Mouse (Mus musculus): ENCODE measurements around the gene Cand1. TPM values are rescaled to one million over a fixed set of nuclear protein-coding genes. Genes with fewer than 3 reads are reported as not detected.

Gene Cand1
- polyA plus RNA-seq, 1 experiment from 2014 or later, result 127 TPM

DNA sequence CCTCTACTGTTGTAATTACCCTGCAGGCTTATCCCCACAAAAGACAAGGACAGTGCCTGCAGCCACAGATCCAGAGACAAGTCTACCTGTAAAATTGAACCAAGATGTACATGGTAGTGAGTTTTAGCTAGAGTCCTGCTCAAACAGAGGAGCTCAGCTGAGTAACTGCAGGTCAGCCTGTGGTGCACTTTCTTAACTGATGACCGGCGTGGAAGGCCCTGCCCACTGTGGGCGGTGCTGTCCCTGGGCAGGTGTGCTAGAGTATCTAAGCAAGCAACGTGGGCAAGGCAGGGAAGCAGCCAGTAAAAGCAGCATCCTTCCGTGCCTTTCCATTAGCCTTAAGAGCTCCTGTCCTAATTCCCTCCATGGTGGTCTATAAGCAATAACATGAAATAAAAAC lies 34.6 kb downstream of the Cand1 start:
- DNase-seq (ENCODE audit: low spot score) (no peak), ATAC-seq (replicated peaks; ENCODE audit: insufficient number of reproducible peaks, low FRiP score, low TSS enrichment, low read depth) (no peak)
- Histone ChIP-seq H3K27me3 (ENCODE audit: control insufficient read depth, insufficient read depth, low read length) (no peaks in the 10 kb centered on the region), H3K4me2 (ENCODE audit: low read depth, low read length) (no peak overlapping the region), H3K27ac (replicated peaks; ENCODE audit: low read depth, low read length) (no peak overlapping the region), H3K4me1 (ENCODE audit: control insufficient read depth, insufficient read depth, low read length) (no peaks in the 10 kb centered on the region), H3K4me3 (ENCODE audit: low read depth, low read length) (no peak overlapping the region), H3K36me3 (replicated peaks; ENCODE audit: control insufficient read depth, insufficient read depth, low read depth, low read length) (peaks cover 13% of the 10 kb centered on the region), H3K9me3 (replicated peaks; ENCODE audit: control insufficient read depth, low read length) (no peaks in the 10 kb centered on the region), H3K9ac (replicated peaks; ENCODE audit: low read length) (no peak overlapping the region)
- WGBS, result 92% methylated on average over 5 of the region's 5 CpGs

- no peak overlapping the region for H3K27ac ChIP-seq (replicated peaks; ENCODE audit: low read depth, low read length)
- no peak for DNase-seq (ENCODE audit: low spot score)
- ATAC-seq (replicated peaks; ENCODE audit: insufficient number of reproducible peaks, low FRiP score, low TSS enrichment, low read depth), result no peak
- H3K36me3 ChIP-seq (replicated peaks; ENCODE audit: control insufficient read depth, insufficient read depth, low read depth, low read length), result peaks cover 13% of the 10 kb centered on the region
- WGBS, result 72% methylated on average over 12 of the region's 12 CpGs
- no peaks in the 10 kb centered on the region for H3K9me3 ChIP-seq (replicated peaks; ENCODE audit: control insufficient read depth, low read length)
- H3K4me1 ChIP-seq (ENCODE audit: control insufficient read depth, insufficient read depth, low read length), result no peaks in the 10 kb centered on the region
- H3K4me2 ChIP-seq (ENCODE audit: low read depth, low read length), result no peak overlapping the region
- no peak overlapping the region for H3K4me3 ChIP-seq (ENCODE audit: low read depth, low read length)
- H3K9ac ChIP-seq (replicated peaks; ENCODE audit: low read length), result no peak overlapping the region
- no peaks in the 10 kb centered on the region for H3K27me3 ChIP-seq (ENCODE audit: control insufficient read depth, insufficient read depth, low read length)
Observed at GRCm38 (mm10) chr10:119204334-119204946, 35.4 kb downstream of the Cand1 start.

- Histone ChIP-seq H3K9me3 (replicated peaks; ENCODE audit: control insufficient read depth, low read length) (no peaks in the 10 kb centered on the region), H3K27me3 (ENCODE audit: control insufficient read depth, insufficient read depth, low read length) (no peaks in the 10 kb centered on the region), H3K4me1 (ENCODE audit: control insufficient read depth, insufficient read depth, low read length) (no peaks in the 10 kb centered on the region), H3K9ac (replicated peaks; ENCODE audit: low read length) (no peak overlapping the region), H3K27ac (replicated peaks; ENCODE audit: low read depth, low read length) (no peak overlapping the region), H3K36me3 (replicated peaks; ENCODE audit: control insufficient read depth, insufficient read depth, low read depth, low read length) (peaks cover 8% of the 10 kb centered on the region; the same call in 1 of the 2 replicates), H3K4me2 (ENCODE audit: low read depth, low read length) (no peak overlapping the region), H3K4me3 (ENCODE audit: low read depth, low read length) (no peak overlapping the region)
- DNase-seq (ENCODE audit: low spot score), result no peak
- no peak for ATAC-seq (replicated peaks; ENCODE audit: insufficient number of reproducible peaks, low FRiP score, low TSS enrichment, low read depth)
- 96% methylated on average over 5 of the region's 5 CpGs for WGBS
Observed at GRCm38 (mm10) chr10:119199864-119200263, 40.0 kb downstream of the Cand1 start.

GRCm38 (mm10) chr10:119198186-119198880 lies 41.5 kb downstream of the Cand1 start:
- no peaks in the 10 kb centered on the region for H3K9me3 ChIP-seq (replicated peaks; ENCODE audit: control insufficient read depth, low read length)
- H3K27ac ChIP-seq (replicated peaks; ENCODE audit: low read depth, low read length), result no peak overlapping the region
- no peak for DNase-seq (ENCODE audit: low spot score)
- peaks cover 8% of the 10 kb centered on the region; the same call in 1 of the 2 replicates for H3K36me3 ChIP-seq (replicated peaks; ENCODE audit: control insufficient read depth, insufficient read depth, low read depth, low read length)
- peak; percentile 67; the same call in 1 of the 2 replicates for ATAC-seq (replicated peaks; ENCODE audit: insufficient number of reproducible peaks, low FRiP score, low TSS enrichment, low read depth)
- no peak overlapping the region for H3K4me2 ChIP-seq (ENCODE audit: low read depth, low read length)
- no peaks in the 10 kb centered on the region for H3K4me1 ChIP-seq (ENCODE audit: control insufficient read depth, insufficient read depth, low read length)
- no peak overlapping the region for H3K4me3 ChIP-seq (ENCODE audit: low read depth, low read length)
- 96% methylated on average over 9 of the region's 9 CpGs for WGBS
- H3K9ac ChIP-seq (replicated peaks; ENCODE audit: low read length), result no peak overlapping the region
- no peaks in the 10 kb centered on the region for H3K27me3 ChIP-seq (ENCODE audit: control insufficient read depth, insufficient read depth, low read length)

GRCm38 (mm10) chr10:119197621-119198150 lies 42.2 kb downstream of the Cand1 start:
- ATAC-seq (replicated peaks; ENCODE audit: insufficient number of reproducible peaks, low FRiP score, low TSS enrichment, low read depth) (no peak), DNase-seq (ENCODE audit: low spot score) (no peak)
- no peaks in the 10 kb centered on the region for H3K9me3 ChIP-seq (replicated peaks; ENCODE audit: control insufficient read depth, low read length)
- H3K4me3 ChIP-seq (ENCODE audit: low read depth, low read length), result no peak overlapping the region
- no peaks in the 10 kb centered on the region for H3K27me3 ChIP-seq (ENCODE audit: control insufficient read depth, insufficient read depth, low read length)
- no peak overlapping the region for H3K4me2 ChIP-seq (ENCODE audit: low read depth, low read length)
- H3K27ac ChIP-seq (replicated peaks; ENCODE audit: low read depth, low read length), result no peak overlapping the region
- 0 out of 2 replicates have a peak, but pooled peaks cover 5% of the 10 kb centered on the region for H3K36me3 ChIP-seq (replicated peaks; ENCODE audit: control insufficient read depth, insufficient read depth, low read depth, low read length)
- H3K4me1 ChIP-seq (ENCODE audit: control insufficient read depth, insufficient read depth, low read length), result no peaks in the 10 kb centered on the region
- 92% methylated on average over 13 of the region's 13 CpGs for WGBS
- no peak overlapping the region for H3K9ac ChIP-seq (replicated peaks; ENCODE audit: low read length)

DNA sequence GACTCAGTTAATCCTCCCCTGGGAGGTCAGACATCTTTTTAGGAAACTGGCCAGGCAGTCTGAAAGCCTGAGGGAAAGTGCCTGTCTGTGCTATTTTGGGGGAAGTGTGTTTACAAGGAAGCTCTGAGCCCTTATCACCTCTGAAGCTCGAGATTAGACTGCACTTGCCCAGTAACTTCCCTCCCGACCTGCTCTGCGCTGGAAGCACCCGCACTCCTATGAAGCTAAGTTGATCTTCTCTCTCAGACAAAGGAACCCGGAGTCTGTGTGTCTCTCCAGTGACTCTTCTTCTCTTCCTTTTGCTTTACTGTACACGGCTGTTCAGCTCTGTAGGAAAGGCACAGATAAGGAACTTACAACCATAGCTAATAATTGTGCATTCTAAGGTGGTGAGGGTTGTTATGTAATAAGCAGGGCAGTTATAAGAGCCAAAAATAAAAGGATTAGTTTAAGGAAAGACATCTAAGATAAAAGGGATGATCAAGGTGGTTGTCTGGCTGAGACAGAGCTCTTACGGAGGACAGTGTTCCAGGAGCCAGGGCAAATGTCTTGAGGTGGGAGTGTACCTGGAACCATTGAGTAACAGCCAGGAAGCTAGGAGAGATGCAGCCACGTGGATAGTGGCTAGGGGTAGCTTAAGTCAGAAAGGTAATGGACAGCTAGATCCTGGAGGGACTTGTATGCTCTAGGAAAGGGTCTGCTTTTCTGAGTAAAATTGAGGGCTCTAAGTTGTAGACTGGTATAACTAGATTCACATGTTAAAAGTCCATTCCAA lies 47.1 kb downstream of the Cand1 start:
- H3K4me2 ChIP-seq (ENCODE audit: low read depth, low read length), result no peak overlapping the region
- no peak for DNase-seq (ENCODE audit: low spot score)
- no peak overlapping the region for H3K9ac ChIP-seq (replicated peaks; ENCODE audit: low read length)

GRCm38 (mm10) chr10:119187720-119188119 lies 52.1 kb downstream of the Cand1 start:
- H3K9ac ChIP-seq (replicated peaks; ENCODE audit: low read length), result no peak overlapping the region
- no peak overlapping the region for H3K27ac ChIP-seq (replicated peaks; ENCODE audit: low read depth, low read length)
- H3K27me3 ChIP-seq (ENCODE audit: control insufficient read depth, insufficient read depth, low read length), result no peaks in the 10 kb centered on the region
- no peak overlapping the region for H3K4me3 ChIP-seq (ENCODE audit: low read depth, low read length)
- no peak for ATAC-seq (replicated peaks; ENCODE audit: insufficient number of reproducible peaks, low FRiP score, low TSS enrichment, low read depth)
- H3K4me1 ChIP-seq (ENCODE audit: control insufficient read depth, insufficient read depth, low read length), result no peaks in the 10 kb centered on the region
- WGBS, result 67% methylated on average over 4 of the region's 4 CpGs
- no peak overlapping the region for H3K4me2 ChIP-seq (ENCODE audit: low read depth, low read length)
- no peaks in the 10 kb centered on the region for H3K36me3 ChIP-seq (replicated peaks; ENCODE audit: control insufficient read depth, insufficient read depth, low read depth, low read length)
- DNase-seq (ENCODE audit: low spot score), result no peak
- no peaks in the 10 kb centered on the region for H3K9me3 ChIP-seq (replicated peaks; ENCODE audit: control insufficient read depth, low read length)

More for the DNA sequence above, 47.1 kb downstream of the Cand1 start:
- no peak for ATAC-seq (replicated peaks; ENCODE audit: insufficient number of reproducible peaks, low FRiP score, low TSS enrichment, low read depth)
- Histone ChIP-seq H3K9me3 (replicated peaks; ENCODE audit: control insufficient read depth, low read length) (no peaks in the 10 kb centered on the region), H3K36me3 (replicated peaks; ENCODE audit: control insufficient read depth, insufficient read depth, low read depth, low read length) (no peaks in the 10 kb centered on the region), H3K4me1 (ENCODE audit: control insufficient read depth, insufficient read depth, low read length) (no peaks in the 10 kb centered on the region), H3K27ac (replicated peaks; ENCODE audit: low read depth, low read length) (no peak overlapping the region), H3K4me3 (ENCODE audit: low read depth, low read length) (no peak overlapping the region), H3K27me3 (ENCODE audit: control insufficient read depth, insufficient read depth, low read length) (no peaks in the 10 kb centered on the region)
- 67% methylated on average over 8 of the region's 8 CpGs for WGBS
